Mouse (Mus musculus): ENCODE data around the gene Mdfic. TPM values are rescaled to one million over a fixed set of nuclear protein-coding genes. Genes with fewer than 3 reads are reported as not detected.

Gene Mdfic
- total RNA-seq, 1 experiment, result 8.1 TPM

DNA sequence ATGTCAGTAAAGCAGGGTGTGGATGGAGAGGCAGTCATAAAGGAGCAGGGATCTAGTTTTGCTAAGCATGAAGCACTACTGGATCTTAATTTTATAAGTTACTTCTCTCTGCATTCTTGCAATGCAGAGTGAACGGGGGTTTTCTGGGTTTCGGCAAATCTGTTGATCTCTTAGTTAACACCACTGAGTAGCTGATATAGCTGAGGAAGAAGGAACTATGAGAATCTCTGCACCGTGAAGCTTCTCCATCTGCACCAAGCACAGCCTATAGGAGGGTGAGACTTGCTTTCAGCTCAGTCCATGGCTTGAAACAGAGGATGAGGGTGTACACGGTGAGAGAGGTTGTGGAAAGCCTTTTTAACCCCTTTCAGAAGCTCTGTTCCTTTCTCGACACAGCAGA lies 29.6 kb downstream of the Mdfic start:
- in situ Hi-C loops (cut with MboI; ENCODE audit: low sequenced_read_pairs in 2 of 2, unreplicated experiment in 2 of 2), result no loop called here
- H3K36me3 ChIP-seq (ENCODE audit: control insufficient read depth, insufficient read depth, low read length, poor library complexity, severe bottlenecking), result no peaks in the 10 kb centered on the region

DNA sequence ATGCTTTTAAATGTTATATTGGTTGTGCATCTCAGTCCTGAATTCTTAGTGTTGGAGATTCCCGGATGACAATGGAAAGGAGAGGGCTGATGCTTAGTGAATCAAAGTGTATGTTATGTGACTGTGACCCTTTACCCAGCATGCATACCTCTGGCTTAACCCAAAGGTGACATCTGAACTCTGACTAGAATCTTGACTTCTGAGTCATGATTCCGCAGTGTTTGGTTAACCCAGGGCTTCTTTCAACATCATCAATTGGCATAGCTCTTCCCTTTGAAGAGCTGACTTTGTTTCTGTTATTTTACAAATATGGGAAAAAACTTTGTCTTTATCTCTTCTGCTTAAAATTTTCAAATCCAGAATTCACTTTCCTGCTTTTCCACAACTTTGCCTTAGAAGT lies 30.9 kb downstream of the Mdfic start:
- H3K27ac ChIP-seq (ENCODE audit: insufficient read depth, low read depth, low read length, poor library complexity, severe bottlenecking), result no peak overlapping the region
- H3K9ac ChIP-seq (ENCODE audit: insufficient read depth, low read depth, low read length, poor library complexity, severe bottlenecking), result no peak overlapping the region
- DNase-seq (ENCODE audit: low read depth, low spot score), result no peak
- 0 out of 4 replicates have a peak, but pooled peaks cover 0 to 4% of the 10 kb centered on the region in 2 experiments for H3K4me1 ChIP-seq (ENCODE audit: control insufficient read depth in 2 of 2, insufficient read depth in 2 of 2, low read length in 2 of 2, poor library complexity in 1 of 2)
- TF ChIP-seq MAFK (IDR thresholded peaks at IDR 0.05; ENCODE audit: insufficient read depth, low read depth, low read length) (no peak), ZC3H11A (IDR thresholded peaks at IDR 0.05; ENCODE audit: borderline replicate concordance, low read depth, low read length) (no peak), ZNF384 (IDR thresholded peaks at IDR 0.05; ENCODE audit: low read depth, low read length) (no peak), CHD2 (IDR thresholded peaks at IDR 0.05; ENCODE audit: low read depth, low read length) (no peak), HCFC1 (IDR thresholded peaks at IDR 0.05; ENCODE audit: borderline replicate concordance, insufficient read depth, low read length) (no peak)
- no peaks in the 10 kb centered on the region for H3K9me3 ChIP-seq (ENCODE audit: control insufficient read depth, insufficient read depth, low read depth, low read length)
- H3K4me3 ChIP-seq (ENCODE audit: insufficient read depth in 1 of 2, low read depth in 1 of 2, low read length in 2 of 2, poor library complexity in 1 of 2, severe bottlenecking in 1 of 2), result no peak overlapping the region
- no peaks in the 10 kb centered on the region for H3K36me3 ChIP-seq (ENCODE audit: control insufficient read depth, insufficient read depth, low read length, poor library complexity, severe bottlenecking)
- in situ Hi-C loops (cut with MboI; ENCODE audit: low sequenced_read_pairs in 2 of 2, unreplicated experiment in 2 of 2), result no loop called here

More for the DNA sequence above, 29.6 kb downstream of the Mdfic start:
- TF ChIP-seq CHD2 (IDR thresholded peaks at IDR 0.05; ENCODE audit: low read depth, low read length), result no peak
- TF ChIP-seq MAFK (IDR thresholded peaks at IDR 0.05; ENCODE audit: insufficient read depth, low read depth, low read length), result no peak
- no peak for TF ChIP-seq ZC3H11A (IDR thresholded peaks at IDR 0.05; ENCODE audit: borderline replicate concordance, low read depth, low read length)
- no peak for TF ChIP-seq ZNF384 (IDR thresholded peaks at IDR 0.05; ENCODE audit: low read depth, low read length)
- TF ChIP-seq HCFC1 (IDR thresholded peaks at IDR 0.05; ENCODE audit: borderline replicate concordance, insufficient read depth, low read length), result no peak
- H3K27ac ChIP-seq (ENCODE audit: insufficient read depth, low read depth, low read length, poor library complexity, severe bottlenecking), result no peak overlapping the region
- no peak overlapping the region for H3K9ac ChIP-seq (ENCODE audit: insufficient read depth, low read depth, low read length, poor library complexity, severe bottlenecking)
- H3K4me3 ChIP-seq (ENCODE audit: insufficient read depth in 1 of 2, low read depth in 1 of 2, low read length in 2 of 2, poor library complexity in 1 of 2, severe bottlenecking in 1 of 2), result no peak overlapping the region
- no peak for DNase-seq (ENCODE audit: low read depth, low spot score)
- H3K4me1 ChIP-seq (ENCODE audit: control insufficient read depth in 2 of 2, insufficient read depth in 2 of 2, low read length in 2 of 2, poor library complexity in 1 of 2), result no peaks in the 10 kb centered on the region
- H3K9me3 ChIP-seq (ENCODE audit: control insufficient read depth, insufficient read depth, low read depth, low read length), result no peaks in the 10 kb centered on the region

DNA sequence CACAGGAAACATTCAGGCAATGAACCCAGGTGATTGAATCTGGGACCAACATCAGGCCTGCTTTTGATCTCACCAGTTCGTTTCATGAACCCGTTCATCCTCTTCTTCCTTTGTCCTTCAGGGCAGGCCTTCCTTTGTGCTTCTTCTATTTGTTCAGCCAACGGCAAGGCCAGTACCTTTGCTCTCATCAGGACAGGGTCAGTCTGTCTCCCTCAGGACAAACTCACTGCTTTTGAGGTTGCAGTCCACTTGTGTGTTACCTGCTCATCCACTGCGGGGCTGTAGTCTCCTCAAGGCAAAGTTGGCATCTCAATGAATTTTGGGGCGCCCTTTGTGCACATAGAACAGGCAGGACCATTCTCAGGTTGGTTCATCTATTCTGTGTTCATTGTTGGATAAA lies 31.7 kb downstream of the Mdfic start:
- TF ChIP-seq MAFK (IDR thresholded peaks at IDR 0.05; ENCODE audit: insufficient read depth, low read depth, low read length), result no peak
- no peak for TF ChIP-seq ZC3H11A (IDR thresholded peaks at IDR 0.05; ENCODE audit: borderline replicate concordance, low read depth, low read length)
- no peak for TF ChIP-seq HCFC1 (IDR thresholded peaks at IDR 0.05; ENCODE audit: borderline replicate concordance, insufficient read depth, low read length)
- no peak for TF ChIP-seq ZNF384 (IDR thresholded peaks at IDR 0.05; ENCODE audit: low read depth, low read length)
- no peak for TF ChIP-seq CHD2 (IDR thresholded peaks at IDR 0.05; ENCODE audit: low read depth, low read length)
- Histone ChIP-seq H3K36me3 (ENCODE audit: control insufficient read depth, insufficient read depth, low read length, poor library complexity, severe bottlenecking) (no peaks in the 10 kb centered on the region), H3K9ac (ENCODE audit: insufficient read depth, low read depth, low read length, poor library complexity, severe bottlenecking) (no peak overlapping the region), H3K27ac (ENCODE audit: insufficient read depth, low read depth, low read length, poor library complexity, severe bottlenecking) (no peak overlapping the region), H3K9me3 (ENCODE audit: control insufficient read depth, insufficient read depth, low read depth, low read length) (no peaks in the 10 kb centered on the region), H3K4me3 (ENCODE audit: insufficient read depth in 1 of 2, low read depth in 1 of 2, low read length in 2 of 2, poor library complexity in 1 of 2, severe bottlenecking in 1 of 2) (no peak overlapping the region), H3K4me1 (ENCODE audit: control insufficient read depth in 2 of 2, insufficient read depth in 2 of 2, low read length in 2 of 2, poor library complexity in 1 of 2) (peaks cover 0 to 4% of the 10 kb centered on the region in 2 experiments; a peak in 1 of 4 replicates)
- in situ Hi-C loops (cut with MboI; ENCODE audit: low sequenced_read_pairs in 2 of 2, unreplicated experiment in 2 of 2), result no loop called here
- DNase-seq (ENCODE audit: low read depth, low spot score), result no peak

- H3K9me3 ChIP-seq (ENCODE audit: control insufficient read depth, insufficient read depth, low read depth, low read length), result no peaks in the 10 kb centered on the region
- H3K4me1 ChIP-seq (ENCODE audit: control insufficient read depth in 2 of 2, insufficient read depth in 2 of 2, low read length in 2 of 2, poor library complexity in 1 of 2), result peaks cover 0 to 4% of the 10 kb centered on the region in 2 experiments; a peak in 1 of 4 replicates
- no peak overlapping the region for H3K4me3 ChIP-seq (ENCODE audit: insufficient read depth in 1 of 2, low read depth in 1 of 2, low read length in 2 of 2, poor library complexity in 1 of 2, severe bottlenecking in 1 of 2)
- in situ Hi-C loops (cut with MboI; ENCODE audit: low sequenced_read_pairs in 2 of 2, unreplicated experiment in 2 of 2), result no loop called here
- no peak for DNase-seq (ENCODE audit: low read depth, low spot score)
- H3K9ac ChIP-seq (ENCODE audit: insufficient read depth, low read depth, low read length, poor library complexity, severe bottlenecking), result no peak overlapping the region
- no peak overlapping the region for H3K27ac ChIP-seq (ENCODE audit: insufficient read depth, low read depth, low read length, poor library complexity, severe bottlenecking)
- no peak for TF ChIP-seq MAFK (IDR thresholded peaks at IDR 0.05; ENCODE audit: insufficient read depth, low read depth, low read length)
- TF ChIP-seq ZNF384 (IDR thresholded peaks at IDR 0.05; ENCODE audit: low read depth, low read length), result no peak
- no peak for TF ChIP-seq CHD2 (IDR thresholded peaks at IDR 0.05; ENCODE audit: low read depth, low read length)
- no peaks in the 10 kb centered on the region for H3K36me3 ChIP-seq (ENCODE audit: control insufficient read depth, insufficient read depth, low read length, poor library complexity, severe bottlenecking)
Measured at GRCm38 (mm10) chr6:15753208-15753607, 32.7 kb downstream of the Mdfic start.

- no peak for DNase-seq (ENCODE audit: low read depth, low spot score)
- TF ChIP-seq ZC3H11A (IDR thresholded peaks at IDR 0.05; ENCODE audit: borderline replicate concordance, low read depth, low read length) (no peak), HCFC1 (IDR thresholded peaks at IDR 0.05; ENCODE audit: borderline replicate concordance, insufficient read depth, low read length) (no peak), ZNF384 (IDR thresholded peaks at IDR 0.05; ENCODE audit: low read depth, low read length) (no peak), MAFK (IDR thresholded peaks at IDR 0.05; ENCODE audit: insufficient read depth, low read depth, low read length) (no peak), CHD2 (IDR thresholded peaks at IDR 0.05; ENCODE audit: low read depth, low read length) (no peak)
- Histone ChIP-seq H3K9ac (ENCODE audit: insufficient read depth, low read depth, low read length, poor library complexity, severe bottlenecking) (no peak overlapping the region), H3K9me3 (ENCODE audit: control insufficient read depth, insufficient read depth, low read depth, low read length) (no peaks in the 10 kb centered on the region), H3K27ac (ENCODE audit: insufficient read depth, low read depth, low read length, poor library complexity, severe bottlenecking) (no peak overlapping the region), H3K4me3 (ENCODE audit: insufficient read depth in 1 of 2, low read depth in 1 of 2, low read length in 2 of 2, poor library complexity in 1 of 2, severe bottlenecking in 1 of 2) (no peak overlapping the region), H3K4me1 (ENCODE audit: control insufficient read depth in 2 of 2, insufficient read depth in 2 of 2, low read length in 2 of 2, poor library complexity in 1 of 2) (peaks cover 0 to 4% of the 10 kb centered on the region in 2 experiments; a peak in 1 of 4 replicates), H3K36me3 (ENCODE audit: control insufficient read depth, insufficient read depth, low read length, poor library complexity, severe bottlenecking) (no peaks in the 10 kb centered on the region)
- in situ Hi-C loops (cut with MboI; ENCODE audit: low sequenced_read_pairs in 2 of 2, unreplicated experiment in 2 of 2), result no loop called here
Measured at GRCm38 (mm10) chr6:15758394-15758793, 37.9 kb downstream of the Mdfic start.
